Mouse (Mus musculus): ENCODE measurements at regions not wholly inside any gene's neighbourhood (a gene's known extent, or its start where the extent isn't known, plus 50 kb on each side); places are given as distances from the start of the nearest gene placed in this dataset.

GRCm38 (mm10) chr1:154090521-154091490 lies 110.2 kb upstream of the Zfp648 start:
- no peak for TF ChIP-seq POLR2A (IDR thresholded peaks at IDR 0.05; ENCODE audit: borderline replicate concordance, extremely low read depth, low read depth, low read length)
- TF ChIP-seq CTCF (IDR thresholded peaks at IDR 0.05; ENCODE audit: insufficient read depth, low read length), result no peak
- WGBS, result 45% methylated on average over 7 of the region's 7 CpGs
- no peak for DNase-seq
- Histone ChIP-seq H3K4me1 (ENCODE audit: control insufficient read depth, insufficient read depth, low read length) (no peaks in the 10 kb centered on the region; the same call in 1 of the 2 replicates), H3K4me3 (replicated peaks; ENCODE audit: extremely low read depth, low read depth, low read length) (no peak overlapping the region)

GRCm38 (mm10) chr1:154093549-154093948 lies 107.4 kb upstream of the Zfp648 start:
- TF ChIP-seq CTCF (IDR thresholded peaks at IDR 0.05; ENCODE audit: insufficient read depth, low read length), result no peak
- TF ChIP-seq POLR2A (IDR thresholded peaks at IDR 0.05; ENCODE audit: borderline replicate concordance, extremely low read depth, low read depth, low read length), result no peak
- WGBS, result 66% methylated on average over 4 of the region's 4 CpGs
- DNase-seq, result no peak
- no peak overlapping the region for H3K4me3 ChIP-seq (replicated peaks; ENCODE audit: extremely low read depth, low read depth, low read length)
- H3K4me1 ChIP-seq (ENCODE audit: control insufficient read depth, insufficient read depth, low read length), result peaks cover 4% of the 10 kb centered on the region

GRCm38 (mm10) chr1:154094357-154094756 lies 106.6 kb upstream of the Zfp648 start:
- WGBS, result 60% methylated on average over 5 of the region's 5 CpGs
- TF ChIP-seq CTCF (IDR thresholded peaks at IDR 0.05; ENCODE audit: insufficient read depth, low read length) (no peak), POLR2A (IDR thresholded peaks at IDR 0.05; ENCODE audit: borderline replicate concordance, extremely low read depth, low read depth, low read length) (no peak)
- Histone ChIP-seq H3K4me3 (replicated peaks; ENCODE audit: extremely low read depth, low read depth, low read length) (no peak overlapping the region), H3K4me1 (ENCODE audit: control insufficient read depth, insufficient read depth, low read length) (peaks cover 4% of the 10 kb centered on the region)
- DNase-seq, result no peak

- Histone ChIP-seq H3K4me3 (replicated peaks; ENCODE audit: extremely low read depth, low read depth, low read length) (no peak overlapping the region), H3K4me1 (ENCODE audit: control insufficient read depth, insufficient read depth, low read length) (peaks cover 4% of the 10 kb centered on the region)
- 88% methylated on average over 7 of the region's 7 CpGs for WGBS
- no peak for DNase-seq
- TF ChIP-seq CTCF (IDR thresholded peaks at IDR 0.05; ENCODE audit: insufficient read depth, low read length), result no peak
- no peak for TF ChIP-seq POLR2A (IDR thresholded peaks at IDR 0.05; ENCODE audit: borderline replicate concordance, extremely low read depth, low read depth, low read length)
These were observed 104.9 kb upstream of the Zfp648 start for GRCm38 (mm10) chr1:154096113-154096512.

DNA sequence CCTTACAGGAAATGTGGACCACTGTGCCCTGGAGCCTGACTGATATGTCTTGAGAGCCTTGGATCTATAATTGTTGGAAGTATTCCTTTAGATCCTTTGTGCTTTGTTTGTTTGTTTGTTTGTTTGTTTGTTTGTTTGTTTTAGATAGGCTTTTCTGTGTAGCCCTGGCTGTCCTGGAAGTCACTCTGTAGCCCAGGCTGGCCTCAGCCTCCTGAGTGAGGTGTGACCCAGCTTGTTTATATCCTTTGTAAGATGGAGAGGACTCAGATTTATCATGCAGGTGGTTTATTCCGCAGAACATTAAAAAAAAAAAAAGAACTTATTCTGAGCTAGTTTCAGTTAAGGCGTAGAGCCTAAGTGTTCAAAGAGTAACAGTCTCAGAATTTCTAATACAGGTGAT lies 104.1 kb upstream of the Zfp648 start:
- TF ChIP-seq CTCF (IDR thresholded peaks at IDR 0.05; ENCODE audit: insufficient read depth, low read length) (no peak), POLR2A (IDR thresholded peaks at IDR 0.05; ENCODE audit: borderline replicate concordance, extremely low read depth, low read depth, low read length) (no peak)
- Histone ChIP-seq H3K4me1 (ENCODE audit: control insufficient read depth, insufficient read depth, low read length) (peaks cover 4% of the 10 kb centered on the region), H3K4me3 (replicated peaks; ENCODE audit: extremely low read depth, low read depth, low read length) (no peak overlapping the region)
- no peak for DNase-seq
- 94% methylated on average over 2 of the region's 2 CpGs for WGBS

DNA sequence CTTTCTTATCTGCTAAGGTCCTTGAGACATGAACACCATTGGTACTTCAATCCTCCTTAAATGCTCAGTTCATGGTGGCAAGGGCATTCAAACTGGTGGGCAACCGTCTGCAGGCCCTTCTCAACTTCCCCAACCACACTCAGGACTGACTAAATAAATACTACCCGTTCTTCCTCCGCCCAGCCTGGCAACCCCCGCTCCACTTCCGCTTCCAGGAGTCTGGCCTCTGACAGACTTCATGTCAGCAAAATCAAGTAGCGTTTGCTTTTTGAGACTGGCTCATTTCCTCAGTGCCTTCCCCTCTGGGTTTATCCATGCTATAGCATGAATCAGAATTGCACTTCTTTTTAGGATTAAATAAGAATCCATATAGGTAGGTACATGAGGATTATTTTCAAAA lies 103.3 kb upstream of the Zfp648 start:
- 6% methylated on average over 6 of the region's 6 CpGs for WGBS
- H3K4me1 ChIP-seq (ENCODE audit: control insufficient read depth, insufficient read depth, low read length), result peaks cover 4% of the 10 kb centered on the region
- TF ChIP-seq POLR2A (IDR thresholded peaks at IDR 0.05; ENCODE audit: borderline replicate concordance, extremely low read depth, low read depth, low read length), result no peak
- TF ChIP-seq CTCF (IDR thresholded peaks at IDR 0.05; ENCODE audit: insufficient read depth, low read length), result no peak
- H3K4me3 ChIP-seq (replicated peaks; ENCODE audit: extremely low read depth, low read depth, low read length), result no peak overlapping the region
- DNase-seq, result no peak

DNA sequence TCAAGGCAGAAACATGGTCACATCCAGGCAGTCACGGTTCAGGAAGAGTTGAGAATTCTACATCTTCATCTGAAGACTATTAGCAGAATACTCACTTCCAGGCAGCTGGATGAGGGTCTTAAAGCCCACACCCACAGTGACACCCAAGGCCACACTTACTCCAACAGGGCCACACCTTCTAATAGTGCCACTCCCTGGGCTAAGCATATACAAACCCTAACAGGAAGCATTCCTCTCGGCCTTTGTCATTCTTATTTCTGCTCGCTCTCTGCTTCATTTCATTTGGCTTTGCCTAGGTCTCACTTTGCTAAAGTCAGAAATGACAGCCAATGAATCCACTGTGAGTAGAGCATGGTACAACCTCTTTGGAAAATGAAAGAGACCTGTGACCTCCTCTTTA lies 100.4 kb upstream of the Zfp648 start:
- H3K4me1 ChIP-seq (ENCODE audit: control insufficient read depth, insufficient read depth, low read length), result peaks cover 10% of the 10 kb centered on the region
- 64% methylated on average over 3 of the region's 3 CpGs for WGBS
- H3K4me3 ChIP-seq (replicated peaks; ENCODE audit: extremely low read depth, low read depth, low read length), result no peak overlapping the region
- TF ChIP-seq POLR2A (IDR thresholded peaks at IDR 0.05; ENCODE audit: borderline replicate concordance, extremely low read depth, low read depth, low read length) (no peak), CTCF (IDR thresholded peaks at IDR 0.05; ENCODE audit: insufficient read depth, low read length) (no peak)
- DNase-seq, result no peak

DNA sequence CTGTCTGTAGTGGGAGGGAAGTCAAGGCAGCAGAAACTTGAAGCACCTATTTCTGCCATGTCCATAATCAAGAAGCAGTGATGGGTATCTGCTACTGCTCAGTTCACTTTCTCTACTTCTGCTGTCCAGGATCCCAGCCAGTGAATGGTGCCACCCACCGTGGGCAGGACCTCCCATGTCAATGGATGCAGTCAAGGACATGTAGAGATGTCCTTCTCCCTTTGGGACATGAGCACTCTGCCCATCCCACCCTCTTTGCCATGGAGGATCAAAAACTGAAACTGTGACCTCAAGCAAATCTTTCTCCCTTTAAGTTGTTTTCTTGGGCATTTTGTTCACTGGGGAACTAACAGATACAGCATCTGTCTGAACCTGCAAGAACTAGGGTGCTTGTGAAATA lies 99.6 kb upstream of the Zfp648 start:
- TF ChIP-seq POLR2A (IDR thresholded peaks at IDR 0.05; ENCODE audit: borderline replicate concordance, extremely low read depth, low read depth, low read length) (no peak), CTCF (IDR thresholded peaks at IDR 0.05; ENCODE audit: insufficient read depth, low read length) (no peak)
- DNase-seq, result no peak
- Histone ChIP-seq H3K4me3 (replicated peaks; ENCODE audit: extremely low read depth, low read depth, low read length) (no peak overlapping the region), H3K4me1 (ENCODE audit: control insufficient read depth, insufficient read depth, low read length) (peaks cover 10% of the 10 kb centered on the region)
- WGBS, result 79% methylated on average over 1 of the region's 1 CpGs

- Histone ChIP-seq H3K4me1 (ENCODE audit: control insufficient read depth, insufficient read depth, low read length) (peaks cover 10% of the 10 kb centered on the region), H3K4me3 (replicated peaks; ENCODE audit: extremely low read depth, low read depth, low read length) (no peak overlapping the region)
- WGBS, result 93% methylated on average over 3 of the region's 3 CpGs
- TF ChIP-seq POLR2A (IDR thresholded peaks at IDR 0.05; ENCODE audit: borderline replicate concordance, extremely low read depth, low read depth, low read length) (no peak), CTCF (IDR thresholded peaks at IDR 0.05; ENCODE audit: insufficient read depth, low read length) (no peak)
- DNase-seq, result no peak
These were observed 98.8 kb upstream of the Zfp648 start for GRCm38 (mm10) chr1:154102191-154102590.
